Mouse (Mus musculus): ENCODE data around the gene Crybg3. TPM values are rescaled to one million over a fixed set of nuclear protein-coding genes. Genes with fewer than 3 reads are reported as not detected.

Crybg3 gene
- polyA plus RNA-seq, 1 experiment = 25.8 TPM

- TF ChIP-seq CTCF (IDR thresholded peaks at IDR 0.05; ENCODE audit: low read depth, low read length) = no peak
- TF ChIP-seq POLR2A (IDR thresholded peaks at IDR 0.05; ENCODE audit: borderline replicate concordance, low read depth, low read length) = no peak
- Histone ChIP-seq H3K4me3 (ENCODE audit: insufficient read depth, low read length) (peak overlapping the region; percentile 22), H3K27ac (ENCODE audit: insufficient read depth, low read depth, low read length) (peak overlapping the region; percentile 60), H3K4me1 (ENCODE audit: control insufficient read depth, insufficient read depth, low read length) (peaks cover 18% of the 10 kb centered on the region)
These were observed 78.9 kb downstream of the Crybg3 start for GRCm38 (mm10) chr16:59521752-59522423.

- TF ChIP-seq CTCF (IDR thresholded peaks at IDR 0.05; ENCODE audit: low read depth, low read length) = no peak
- TF ChIP-seq POLR2A (IDR thresholded peaks at IDR 0.05; ENCODE audit: borderline replicate concordance, low read depth, low read length) = no peak
- H3K4me3 ChIP-seq (ENCODE audit: insufficient read depth, low read length) = peak overlapping the region; percentile 60
- H3K4me1 ChIP-seq (ENCODE audit: control insufficient read depth, insufficient read depth, low read length) = peaks cover 19% of the 10 kb centered on the region
- peak overlapping the region; percentile 98 for H3K27ac ChIP-seq (ENCODE audit: insufficient read depth, low read depth, low read length)
These were observed 83.1 kb downstream of the Crybg3 start for GRCm38 (mm10) chr16:59517447-59518219.

DNA sequence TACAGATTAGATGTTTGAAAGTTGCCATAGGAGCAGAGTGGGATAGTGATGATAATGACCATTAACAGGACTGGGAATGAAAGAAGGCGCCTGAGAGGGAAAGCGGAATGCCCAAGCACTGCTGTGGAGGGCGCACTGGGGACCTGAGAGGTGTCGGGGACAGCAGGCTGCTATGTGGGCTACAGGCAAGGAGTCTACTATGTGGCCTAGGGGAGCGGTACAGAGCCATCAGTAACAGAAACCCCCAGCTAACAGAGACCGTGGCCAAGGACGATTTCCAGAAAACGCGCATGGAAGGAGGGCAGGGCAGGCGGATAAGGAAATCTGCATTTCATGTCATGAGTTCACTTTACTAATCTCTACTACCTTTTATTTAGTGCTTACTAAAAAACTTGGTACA, 83.8 kb downstream of the Crybg3 start:
- Histone ChIP-seq H3K4me3 (ENCODE audit: insufficient read depth, low read length) (peak overlapping the region; percentile 60), H3K27ac (ENCODE audit: insufficient read depth, low read depth, low read length) (peak overlapping the region; percentile 98), H3K4me1 (ENCODE audit: control insufficient read depth, insufficient read depth, low read length) (peaks cover 19% of the 10 kb centered on the region)
- no peak for TF ChIP-seq CTCF (IDR thresholded peaks at IDR 0.05; ENCODE audit: low read depth, low read length)
- no peak for TF ChIP-seq POLR2A (IDR thresholded peaks at IDR 0.05; ENCODE audit: borderline replicate concordance, low read depth, low read length)

DNA sequence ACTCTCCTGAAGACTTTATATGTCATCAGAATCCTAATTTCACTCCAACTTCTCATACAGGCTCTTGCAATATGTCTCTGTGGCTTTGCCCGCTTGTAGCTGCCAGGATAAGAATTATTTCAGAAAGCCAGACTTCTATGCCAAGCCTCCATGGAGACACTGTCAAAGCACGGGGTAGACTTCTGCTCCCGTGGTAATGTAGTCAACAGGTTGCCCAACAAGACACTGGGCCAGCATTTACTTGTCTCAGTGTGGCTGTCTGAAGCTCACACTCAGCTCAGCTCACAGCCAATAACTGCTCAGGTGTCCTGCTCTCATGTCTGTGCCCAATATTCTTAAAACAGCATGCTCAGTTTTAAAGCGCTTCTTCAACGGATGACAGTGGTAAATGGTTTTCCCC, 85.6 kb downstream of the Crybg3 start:
- no peak for TF ChIP-seq POLR2A (IDR thresholded peaks at IDR 0.05; ENCODE audit: borderline replicate concordance, low read depth, low read length)
- TF ChIP-seq CTCF (IDR thresholded peaks at IDR 0.05; ENCODE audit: low read depth, low read length) = no peak
- Histone ChIP-seq H3K4me3 (ENCODE audit: insufficient read depth, low read length) (no peak overlapping the region), H3K27ac (ENCODE audit: insufficient read depth, low read depth, low read length) (no peak overlapping the region), H3K4me1 (ENCODE audit: control insufficient read depth, insufficient read depth, low read length) (peaks cover 16% of the 10 kb centered on the region)

DNA sequence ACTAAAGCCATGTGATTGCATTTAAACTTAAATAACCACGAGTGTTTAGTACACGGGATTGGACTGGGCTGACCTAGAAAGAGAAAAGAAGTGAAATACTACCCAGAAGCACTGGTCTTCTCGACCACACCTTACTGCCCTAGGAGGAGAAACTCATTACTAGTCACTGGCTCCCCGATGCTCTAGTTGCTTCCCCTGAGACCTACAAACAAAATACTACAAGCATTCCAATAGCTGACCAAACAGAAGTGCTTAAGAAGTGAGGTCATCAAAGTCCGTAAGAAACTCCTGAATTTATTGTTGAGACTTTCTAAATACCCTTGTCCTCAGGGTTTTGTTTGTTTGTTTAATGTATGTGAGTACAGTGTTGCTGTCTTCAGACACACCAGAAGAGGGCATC, 90.9 kb downstream of the Crybg3 start:
- TF ChIP-seq CTCF (IDR thresholded peaks at IDR 0.05; ENCODE audit: low read depth, low read length) = no peak
- TF ChIP-seq POLR2A (IDR thresholded peaks at IDR 0.05; ENCODE audit: borderline replicate concordance, low read depth, low read length) = no peak
- Histone ChIP-seq H3K27ac (ENCODE audit: insufficient read depth, low read depth, low read length) (no peak overlapping the region), H3K4me1 (ENCODE audit: control insufficient read depth, insufficient read depth, low read length) (no peaks in the 10 kb centered on the region), H3K4me3 (ENCODE audit: insufficient read depth, low read length) (no peak overlapping the region)

GRCm38 (mm10) chr16:59499180-59499579, 101.6 kb downstream of the Crybg3 start:
- Histone ChIP-seq H3K4me3 (ENCODE audit: insufficient read depth, low read length) (no peak overlapping the region), H3K4me1 (ENCODE audit: control insufficient read depth, insufficient read depth, low read length) (peaks cover 8% of the 10 kb centered on the region), H3K27ac (ENCODE audit: insufficient read depth, low read depth, low read length) (0 out of 2 replicates have a peak overlapping the region, but pooled peaks have one; percentile 17)
- no peak for TF ChIP-seq POLR2A (IDR thresholded peaks at IDR 0.05; ENCODE audit: borderline replicate concordance, low read depth, low read length)
- no peak for TF ChIP-seq CTCF (IDR thresholded peaks at IDR 0.05; ENCODE audit: low read depth, low read length)

- Histone ChIP-seq H3K4me3 (ENCODE audit: insufficient read depth, low read length) (no peak overlapping the region), H3K4me1 (ENCODE audit: control insufficient read depth, insufficient read depth, low read length) (peaks cover 8% of the 10 kb centered on the region), H3K27ac (ENCODE audit: insufficient read depth, low read depth, low read length) (no peak overlapping the region)
- TF ChIP-seq CTCF (IDR thresholded peaks at IDR 0.05; ENCODE audit: low read depth, low read length) = no peak
- TF ChIP-seq POLR2A (IDR thresholded peaks at IDR 0.05; ENCODE audit: borderline replicate concordance, low read depth, low read length) = no peak
These were observed 102.8 kb downstream of the Crybg3 start for GRCm38 (mm10) chr16:59497947-59498346.

GRCm38 (mm10) chr16:59493199-59493598, 107.6 kb downstream of the Crybg3 start:
- Histone ChIP-seq H3K4me3 (ENCODE audit: insufficient read depth, low read length) (no peak overlapping the region), H3K4me1 (ENCODE audit: control insufficient read depth, insufficient read depth, low read length) (no peaks in the 10 kb centered on the region), H3K27ac (ENCODE audit: insufficient read depth, low read depth, low read length) (no peak overlapping the region)
- TF ChIP-seq CTCF (IDR thresholded peaks at IDR 0.05; ENCODE audit: low read depth, low read length) (no peak), POLR2A (IDR thresholded peaks at IDR 0.05; ENCODE audit: borderline replicate concordance, low read depth, low read length) (no peak)

DNA sequence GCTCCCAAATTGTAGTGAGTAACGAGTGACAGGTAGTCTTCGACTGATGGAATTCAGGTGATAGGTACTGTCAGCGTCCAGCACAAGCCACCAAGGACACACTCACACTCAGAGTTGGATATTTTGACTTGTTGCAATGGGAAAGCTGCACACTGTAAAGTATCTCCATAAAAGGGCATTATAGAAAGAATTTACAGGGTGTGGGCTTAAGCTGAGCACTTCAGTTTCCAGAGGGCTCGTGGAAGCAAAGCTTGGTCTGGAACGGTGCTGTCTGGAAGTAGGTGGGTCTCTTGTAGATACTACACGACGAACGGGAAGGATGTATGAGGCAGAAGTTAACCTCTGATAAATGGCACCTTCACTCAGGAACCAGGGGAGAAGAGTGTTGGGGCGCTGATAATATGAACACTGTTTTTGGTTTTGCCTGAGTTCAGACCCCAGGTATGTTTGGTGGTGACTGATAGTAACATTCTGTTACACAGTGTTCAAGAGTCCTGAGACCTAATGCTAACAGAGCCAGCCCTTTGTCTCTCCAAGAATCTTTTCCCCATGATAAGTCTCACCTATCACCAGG, 112.7 kb downstream of the Crybg3 start:
- TF ChIP-seq POLR2A (IDR thresholded peaks at IDR 0.05; ENCODE audit: borderline replicate concordance, low read depth, low read length) (no peak), CTCF (IDR thresholded peaks at IDR 0.05; ENCODE audit: low read depth, low read length) (no peak)
- H3K27ac ChIP-seq (ENCODE audit: insufficient read depth, low read depth, low read length) = no peak overlapping the region
- H3K4me3 ChIP-seq (ENCODE audit: insufficient read depth, low read length) = no peak overlapping the region
- H3K4me1 ChIP-seq (ENCODE audit: control insufficient read depth, insufficient read depth, low read length) = no peaks in the 10 kb centered on the region

- no peak overlapping the region for H3K4me3 ChIP-seq (ENCODE audit: insufficient read depth, low read length)
- TF ChIP-seq CTCF (IDR thresholded peaks at IDR 0.05; ENCODE audit: low read depth, low read length) = no peak
- TF ChIP-seq POLR2A (IDR thresholded peaks at IDR 0.05; ENCODE audit: borderline replicate concordance, low read depth, low read length) = no peak
- no peak overlapping the region for H3K27ac ChIP-seq (ENCODE audit: insufficient read depth, low read depth, low read length)
- H3K4me1 ChIP-seq (ENCODE audit: control insufficient read depth, insufficient read depth, low read length) = no peaks in the 10 kb centered on the region
These were observed 113.5 kb downstream of the Crybg3 start for GRCm38 (mm10) chr16:59487239-59487638.
